Mouse (Mus musculus) MEL (cell line): Measurements from ENCODE around the gene Alox15. TPM values are rescaled to one million over a fixed set of nuclear protein-coding genes. Genes with fewer than 3 reads are reported as not detected.
A peak's percentile ranks its signal among the peaks of the same experiment; 100 is the strongest.

Experiments
- DNase-seq: peaks from one replicate; pipeline ENCODE4 v3.0.0; 2011; ENCODE audit warnings: low read depth, low spot score
- H3K27ac ChIP-seq: 2 replicates; pipeline ENCODE4 v1.5.1; 2012; ENCODE audit warnings: low read depth, mild to moderate bottlenecking, control low read depth, low read length, moderate library complexity; ENCODE audit not compliant: control insufficient read depth
- H3K27me3 ChIP-seq, 2 experiments: fragments of 150-350 bp in 1 of 2; sonication (generic) in 1 of 2; 2 replicates each; pipeline ENCODE4 v1.6.1; 2012; ENCODE audit warnings: low read length in 2 of 2, mild to moderate bottlenecking in 2 of 2, improper control_type of control experiment in 1 of 2, moderate library complexity in 1 of 2; ENCODE audit not compliant: insufficient read depth in 2 of 2, control insufficient read depth in 1 of 2
- H3K36me3 ChIP-seq, 2 experiments: 2 replicates each; pipeline ENCODE4 v1.6.1; 2012 to 2014; ENCODE audit warnings: low read length in 2 of 2, improper control_type of control experiment in 1 of 2, inconsistent platforms in 1 of 2, mild to moderate bottlenecking in 1 of 2; ENCODE audit not compliant: insufficient read depth in 2 of 2, control insufficient read depth in 1 of 2
- H3K4me1 ChIP-seq, 2 experiments: fragments of 150-350 bp in 1 of 2; sonication (generic) in 1 of 2; 2 replicates each; pipeline ENCODE4 v1.6.1; 2012; ENCODE audit warnings: low read length in 2 of 2, improper control_type of control experiment in 1 of 2, mild to moderate bottlenecking in 1 of 2; ENCODE audit not compliant: insufficient read depth in 2 of 2, control insufficient read depth in 1 of 2
- H3K4me3 ChIP-seq, 2 experiments: fragments of 150-350 bp in 1 of 2; sonication (generic) in 1 of 2; 2 replicates each; pipeline ENCODE4 v1.5.1; 2012; ENCODE audit warnings: low read depth in 2 of 2, low read length in 2 of 2, mild to moderate bottlenecking in 2 of 2, moderate library complexity in 2 of 2, control low read depth in 1 of 2, improper control_type of control experiment in 1 of 2; ENCODE audit not compliant: control insufficient read depth in 1 of 2, insufficient read depth in 1 of 2
- H3K79me2 ChIP-seq: 2 replicates; pipeline ENCODE4 v1.6.1; 2012; ENCODE audit warnings: mild to moderate bottlenecking, low read length, moderate library complexity; ENCODE audit not compliant: control insufficient read depth, poor library complexity, insufficient read depth
- H3K9ac ChIP-seq: 2 replicates; pipeline ENCODE4 v1.6.1; 2012; ENCODE audit warnings: low read depth, mild to moderate bottlenecking, control low read depth, low read length, moderate library complexity; ENCODE audit not compliant: control insufficient read depth, poor library complexity, severe bottlenecking
- H3K9me3 ChIP-seq: fragments of 150-350 bp; sonication (generic); replicated peaks from 2 replicates; pipeline ENCODE4 v1.6.1; 2012; ENCODE audit warnings: mild to moderate bottlenecking, low read length, improper control_type of control experiment, moderate library complexity; ENCODE audit not compliant: insufficient read depth
- CHD2 ChIP-seq: IDR thresholded peaks from 2 replicates; pipeline ENCODE4 v1.6.1; 2011; ENCODE audit warnings: low read length, improper control_type of control experiment
- E2F4 ChIP-seq: IDR thresholded peaks from 2 replicates; pipeline ENCODE4 v1.6.1; 2011; ENCODE audit warnings: low read depth, low read length, improper control_type of control experiment, borderline replicate concordance
- ELF1 ChIP-seq: IDR thresholded peaks from 2 replicates; pipeline ENCODE4 v1.6.1; 2014; ENCODE audit warnings: low read depth, mild to moderate bottlenecking, inconsistent platforms, low read length, improper control_type of control experiment, moderate library complexity
- EP300 ChIP-seq, 2 experiments: IDR thresholded peaks; 2 replicates each; pipeline ENCODE4 v1.6.1; 2011; ENCODE audit warnings: improper control_type of control experiment in 2 of 2, low read length in 2 of 2, low read depth in 1 of 2, mild to moderate bottlenecking in 1 of 2
- GATA1 ChIP-seq: IDR thresholded peaks from 2 replicates; pipeline ENCODE4 v1.6.1; 2011; ENCODE audit warnings: low read depth, low read length, improper control_type of control experiment
- HCFC1 ChIP-seq: IDR thresholded peaks from 2 replicates; pipeline ENCODE4 v1.6.1; 2012; ENCODE audit warnings: low read depth, mild to moderate bottlenecking, inconsistent platforms, low read length, improper control_type of control experiment, moderate library complexity
- KAT2A ChIP-seq: conservative IDR thresholded peaks from 2 replicates; pipeline ENCODE4 v1.6.1; 2012; ENCODE audit warnings: low read depth, low read length, improper control_type of control experiment, inconsistent platforms
- MXI1 ChIP-seq: IDR thresholded peaks from 2 replicates; pipeline ENCODE4 v1.6.1; 2011; ENCODE audit warnings: mild to moderate bottlenecking, low read depth, low read length, improper control_type of control experiment
- MYB ChIP-seq: IDR thresholded peaks from 2 replicates; pipeline ENCODE4 v1.6.1; 2011; ENCODE audit warnings: mild to moderate bottlenecking, low read depth, low read length, improper control_type of control experiment
- MYC ChIP-seq: IDR thresholded peaks from 2 replicates; pipeline ENCODE4 v1.6.1; 2011; ENCODE audit warnings: low read depth, mild to moderate bottlenecking, low read length, improper control_type of control experiment, moderate library complexity
- POLR2A ChIP-seq, 2 experiments: IDR thresholded peaks; 2 replicates each; pipeline ENCODE4 v1.6.1; 2011 to 2012; ENCODE audit warnings: low read length in 2 of 2, mild to moderate bottlenecking in 2 of 2, control low read depth in 1 of 2, improper control_type of control experiment in 1 of 2, low read depth in 1 of 2, moderate library complexity in 1 of 2; ENCODE audit not compliant: control insufficient read depth in 1 of 2, insufficient read depth in 1 of 2, poor library complexity in 1 of 2
- RCOR1 ChIP-seq: IDR thresholded peaks from 2 replicates; pipeline ENCODE4 v1.6.1; 2012; ENCODE audit warnings: low read depth, mild to moderate bottlenecking, inconsistent platforms, low read length, improper control_type of control experiment
- SIN3A ChIP-seq: IDR thresholded peaks from 2 replicates; pipeline ENCODE4 v1.6.1; 2012; ENCODE audit warnings: low read length, improper control_type of control experiment, inconsistent platforms
- TAL1 ChIP-seq: IDR thresholded peaks from 2 replicates; pipeline ENCODE4 v1.6.1; 2012; ENCODE audit warnings: mild to moderate bottlenecking, inconsistent platforms, low read length, moderate library complexity, mixed read lengths
- TCF12 ChIP-seq: IDR thresholded peaks from 2 replicates; pipeline ENCODE4 v1.6.1; 2014; ENCODE audit warnings: low read depth, mild to moderate bottlenecking, inconsistent platforms, low read length, improper control_type of control experiment, moderate library complexity
- UBTF ChIP-seq: IDR thresholded peaks from 2 replicates; pipeline ENCODE4 v1.6.1; 2012; ENCODE audit warnings: low read depth, mild to moderate bottlenecking, inconsistent platforms, low read length, improper control_type of control experiment, moderate library complexity, borderline replicate concordance; ENCODE audit not compliant: insufficient read depth
- USF2 ChIP-seq, 2 experiments: IDR thresholded peaks; 2 replicates each; pipeline ENCODE4 v1.6.1; 2011 to 2012; ENCODE audit warnings: improper control_type of control experiment in 2 of 2, low read length in 2 of 2, borderline replicate concordance in 1 of 2, inconsistent platforms in 1 of 2, low read depth in 1 of 2, mild to moderate bottlenecking in 1 of 2; ENCODE audit not compliant: insufficient read depth in 1 of 2
- polyA plus RNA-seq, 2 experiments: library from polyadenylated mRNA; stranded (reverse) in 1 of 2; unstranded in 1 of 2; fragments of >175 nt in 1 of 2; fragments of >200 nt in 1 of 2; gene quantifications; 2 replicates each; pipeline versions ENCODE4 v1.2.1 to v1.2.4; 2012; ENCODE audit warnings: low replicate concordance in 2 of 2, low read depth in 1 of 2; ENCODE audit not compliant: insufficient read length in 2 of 2, insufficient read depth in 1 of 2, missing spikeins in 1 of 2
- total RNA-seq: library from RNA; depleted of rRNA; stranded (reverse); fragments of 300-350 nt; gene quantifications from 2 replicates; pipeline ENCODE4 v1.2.3, GENCODE M21; 2012; rRNA removed

The Alox15 gene
- total and polyA plus RNA-seq, 3 experiments, result not detected

DNA sequence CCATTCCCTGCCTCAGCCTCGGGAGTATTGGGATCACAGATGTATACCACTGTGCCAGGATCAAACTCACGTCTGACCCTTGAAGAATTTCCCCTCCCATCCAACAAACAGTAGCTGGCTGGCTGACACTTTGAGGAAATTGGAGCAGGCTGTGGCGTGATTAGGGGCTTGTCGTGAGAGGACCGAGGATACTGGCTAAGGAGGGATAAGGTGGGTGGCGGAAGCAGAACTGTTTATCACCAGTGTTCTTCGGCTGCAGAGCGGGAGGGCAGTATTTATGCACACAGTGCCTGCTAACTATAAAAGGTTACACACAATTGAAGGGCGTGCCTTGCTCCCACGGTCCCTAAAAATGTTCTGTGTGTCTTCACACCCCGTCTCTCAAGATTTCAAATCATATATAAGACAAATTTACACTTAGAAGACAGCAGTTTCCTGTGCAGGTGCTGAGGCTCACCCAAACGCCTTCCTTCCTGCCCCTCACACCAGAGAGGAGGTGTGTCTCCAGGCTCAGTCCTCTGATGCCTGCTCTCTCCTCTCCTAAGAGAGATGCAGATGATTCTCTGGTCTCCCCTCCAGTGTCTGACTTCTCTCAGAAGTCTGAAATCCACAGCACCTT lies 53.9 kb downstream of the Alox15 start:
- Histone ChIP-seq H3K36me3 (peaks cover 0 to 8% of the 10 kb centered on the region in 2 experiments; a peak in 2 of 4 replicates), H3K79me2 (no peaks in the 10 kb centered on the region), H3K27ac (no peak overlapping the region), H3K4me1 (peaks cover 2 to 6% of the 10 kb centered on the region in 2 experiments; a peak in 3 of 4 replicates), H3K9ac (peak overlapping the region; percentile 4; the same call in 1 of the 2 replicates), H3K27me3 (peaks cover 0 to 5% of the 10 kb centered on the region in 2 experiments; a peak in 3 of 4 replicates), H3K9me3 (no peaks in the 10 kb centered on the region), H3K4me3 (peak overlapping the region; percentile 4 to 27)
- peak; percentile 83 for DNase-seq
- peak; percentile 65 to 83 for TF ChIP-seq EP300 (IDR thresholded peaks at IDR 0.05; ENCODE audit: low read depth in 1 of 2, low read length in 2 of 2)
- peak; percentile 78 for TF ChIP-seq TCF12
- 0 out of 2 replicates have a peak, but pooled peaks have one; percentile 25 for TF ChIP-seq MXI1
- TF ChIP-seq CHD2, result no peak
- no peak; a peak in 1 of 4 replicates for TF ChIP-seq POLR2A (IDR thresholded peaks at IDR 0.05; ENCODE audit: control insufficient read depth in 1 of 2, insufficient read depth in 1 of 2, low read depth in 1 of 2, low read length in 2 of 2, poor library complexity in 1 of 2)
- peak; percentile 55 for TF ChIP-seq SIN3A
- no peak for TF ChIP-seq USF2 (IDR thresholded peaks at IDR 0.05; ENCODE audit: borderline replicate concordance in 1 of 2, insufficient read depth in 1 of 2, low read depth in 1 of 2, low read length in 2 of 2)
- TF ChIP-seq RCOR1, result no peak
- no peak for TF ChIP-seq MYB
- no peak for TF ChIP-seq MYC
- TF ChIP-seq KAT2A, result no peak
- no peak for TF ChIP-seq E2F4
- TF ChIP-seq GATA1, result peak; percentile 76
- peak; percentile 21; the same call in 1 of the 2 replicates for TF ChIP-seq ELF1
- peak; percentile 41 for TF ChIP-seq TAL1

DNA sequence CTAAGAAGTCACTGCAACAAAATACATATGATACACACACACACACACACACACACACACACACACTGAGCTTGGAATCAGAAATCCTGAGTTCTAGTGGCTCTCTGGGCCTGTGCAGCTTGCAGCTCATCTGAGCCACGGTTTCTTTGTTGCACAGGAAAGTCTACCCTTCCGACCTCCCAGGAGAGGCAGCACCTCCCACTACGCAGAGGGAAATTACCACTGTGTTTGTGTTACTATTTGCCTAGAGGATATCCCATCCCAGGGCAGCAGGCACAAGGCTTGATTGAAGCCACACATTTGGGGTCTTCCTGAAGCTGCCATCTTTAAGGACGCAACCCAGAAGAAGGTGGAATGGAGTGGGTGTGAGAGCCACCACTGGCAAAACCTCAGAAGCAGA lies 54.4 kb downstream of the Alox15 start:
- Histone ChIP-seq H3K27me3 (peaks cover 0 to 3% of the 10 kb centered on the region in 2 experiments; a peak in 3 of 4 replicates), H3K27ac (no peak overlapping the region), H3K9me3 (no peaks in the 10 kb centered on the region), H3K4me3 (peak overlapping the region in 1 of 2 experiments; percentile 27; a peak in 3 of 4 replicates), H3K9ac (0 out of 2 replicates have a peak overlapping the region, but pooled peaks have one; percentile 0), H3K36me3 (peaks cover 0 to 8% of the 10 kb centered on the region in 2 experiments; a peak in 2 of 4 replicates), H3K79me2 (no peaks in the 10 kb centered on the region), H3K4me1 (peaks cover 2 to 6% of the 10 kb centered on the region in 2 experiments; a peak in 3 of 4 replicates)
- DNase-seq, result no peak
- TF ChIP-seq HCFC1, result no peak
- TF ChIP-seq UBTF, result no peak
- TF ChIP-seq MXI1, result 0 out of 2 replicates have a peak, but pooled peaks have one; percentile 19

Other genes with a start within 250 kb of the Alox15 start
- 0.12 TPM in 1 of 2 replicates, not detected in the other for gene Mgl2, start 221.7 kb downstream of the Alox15 start, total RNA-seq
- gene Mgl2, start 221.7 kb downstream of the Alox15 start, polyA plus RNA-seq, result under 1 TPM in 1 of 2 experiments, not detected in 1; 0.06 TPM
- gene Clec10a, start 195.8 kb downstream of the Alox15 start, total RNA-seq, result 5.0 and 8.4 TPM in 2 replicates
- 10 to 100 TPM in 1 of 2 experiments, not detected in 1; 10.8 TPM for gene Clec10a, start 195.8 kb downstream of the Alox15 start, polyA plus RNA-seq
- 0.31 and 0.33 TPM in 2 replicates for gene Slc16a11, start 139.3 kb downstream of the Alox15 start, total RNA-seq
- 1 to 10 TPM in 1 of 2 experiments, not detected in 1; 1.2 TPM for gene Slc16a11, start 139.3 kb downstream of the Alox15 start, polyA plus RNA-seq
- 3.1 and 4.2 TPM in 2 replicates for gene Slc16a13, start 131.0 kb downstream of the Alox15 start, total RNA-seq
- 1 to 10 TPM in 1 of 2 experiments, not detected in 1; 7.9 TPM for gene Slc16a13, start 131.0 kb downstream of the Alox15 start, polyA plus RNA-seq
- not detected in 2 replicates for gene Bcl6b, start 122.2 kb downstream of the Alox15 start, total RNA-seq
- not detected for gene Bcl6b, start 122.2 kb downstream of the Alox15 start, polyA plus RNA-seq
- 60.4 and 61.8 TPM in 2 replicates for gene 0610010K14Rik, start 114.1 kb downstream of the Alox15 start, total RNA-seq
- gene 0610010K14Rik, start 114.1 kb downstream of the Alox15 start, polyA plus RNA-seq, result 100 to 1,000 TPM in 1 of 2 experiments, not detected in 1; 189 TPM
- gene Gm21988, start 112.2 kb downstream of the Alox15 start, total RNA-seq, result 2.3 and 3.7 TPM in 2 replicates
- gene Gm21988, start 112.2 kb downstream of the Alox15 start, polyA plus RNA-seq, result 1 to 10 TPM in 1 of 2 experiments, not detected in 1; 4.1 TPM
- 46.8 and 56.2 TPM in 2 replicates for gene Rnasek, start 112.2 kb downstream of the Alox15 start, total RNA-seq
- gene Rnasek, start 112.2 kb downstream of the Alox15 start, polyA plus RNA-seq, result 100 to 1,000 TPM in 1 of 2 experiments, not detected in 1; 179 TPM
- gene Alox12, start 96.7 kb downstream of the Alox15 start, total RNA-seq, result not detected in 2 replicates
- under 1 TPM in 1 of 2 experiments, not detected in 1; 0.03 TPM for gene Alox12, start 96.7 kb downstream of the Alox15 start, polyA plus RNA-seq
- gene Alox12e, start 29.4 kb downstream of the Alox15 start, total RNA-seq, result not detected in 2 replicates
- gene Alox12e, start 29.4 kb downstream of the Alox15 start, polyA plus RNA-seq, result not detected
- gene Pelp1, start 58.0 kb upstream of the Alox15 start, total RNA-seq, result 46.4 and 50.6 TPM in 2 replicates
- 10 to 100 TPM in 1 of 2 experiments, not detected in 1; 70.1 TPM for gene Pelp1, start 58.0 kb upstream of the Alox15 start, polyA plus RNA-seq
- gene Arrb2, start 80.6 kb upstream of the Alox15 start, total RNA-seq, result 200 and 241 TPM in 2 replicates
- 100 to 1,000 TPM in 1 of 2 experiments, not detected in 1; 272 TPM for gene Arrb2, start 80.6 kb upstream of the Alox15 start, polyA plus RNA-seq
- 43.0 and 43.3 TPM in 2 replicates for gene Med11, start 99.9 kb upstream of the Alox15 start, total RNA-seq
- 10 to 100 TPM in 1 of 2 experiments, not detected in 1; 40.0 TPM for gene Med11, start 99.9 kb upstream of the Alox15 start, polyA plus RNA-seq
- not detected in 2 replicates for gene Zmynd15, start 107.4 kb upstream of the Alox15 start, total RNA-seq
- gene Zmynd15, start 107.4 kb upstream of the Alox15 start, polyA plus RNA-seq, result under 1 TPM in 1 of 2 experiments, not detected in 1; 0.14 TPM
- not detected in 2 replicates for gene Cxcl16, start 108.0 kb upstream of the Alox15 start, total RNA-seq
- not detected for gene Cxcl16, start 108.0 kb upstream of the Alox15 start, polyA plus RNA-seq
- 0.27 TPM in 1 of 2 replicates, not detected in the other for gene Tm4sf5, start 153.2 kb upstream of the Alox15 start, total RNA-seq
- under 1 TPM in 1 of 2 experiments, not detected in 1; 0.21 TPM for gene Tm4sf5, start 153.2 kb upstream of the Alox15 start, polyA plus RNA-seq
- gene Vmo1, start 162.6 kb upstream of the Alox15 start, total RNA-seq, result not detected in 2 replicates
- gene Vmo1, start 162.6 kb upstream of the Alox15 start, polyA plus RNA-seq, result not detected
- gene Gltpd2, start 167.2 kb upstream of the Alox15 start, total RNA-seq, result not detected in 2 replicates
- gene Gltpd2, start 167.2 kb upstream of the Alox15 start, polyA plus RNA-seq, result under 1 TPM in 1 of 2 experiments, not detected in 1; 0.06 TPM
- gene Psmb6, start 173.3 kb upstream of the Alox15 start, total RNA-seq, result 602 and 671 TPM in 2 replicates
- 100 to 1,000 TPM in 1 of 2 experiments, not detected in 1; 462 TPM for gene Psmb6, start 173.3 kb upstream of the Alox15 start, polyA plus RNA-seq
- not detected in 2 replicates for gene Gm40193, start 180.9 kb upstream of the Alox15 start, total RNA-seq
- gene Gm40193, start 180.9 kb upstream of the Alox15 start, polyA plus RNA-seq, result not detected
- gene Pld2, start 188.0 kb upstream of the Alox15 start, total RNA-seq, result 0.07 and 0.15 TPM in 2 replicates
- under 1 TPM in 1 of 2 experiments, not detected in 1; 0.39 TPM for gene Pld2, start 188.0 kb upstream of the Alox15 start, polyA plus RNA-seq
- gene Mink1, start 210.8 kb upstream of the Alox15 start, total RNA-seq, result 25.0 and 33.8 TPM in 2 replicates
- gene Mink1, start 210.8 kb upstream of the Alox15 start, polyA plus RNA-seq, result 100 to 1,000 TPM in 1 of 2 experiments, 10 to 100 TPM in 1; 57.3 to 230 TPM